24 mouse cellular contexts compared by ENCODE assay signal in the genomic region with DNA sequence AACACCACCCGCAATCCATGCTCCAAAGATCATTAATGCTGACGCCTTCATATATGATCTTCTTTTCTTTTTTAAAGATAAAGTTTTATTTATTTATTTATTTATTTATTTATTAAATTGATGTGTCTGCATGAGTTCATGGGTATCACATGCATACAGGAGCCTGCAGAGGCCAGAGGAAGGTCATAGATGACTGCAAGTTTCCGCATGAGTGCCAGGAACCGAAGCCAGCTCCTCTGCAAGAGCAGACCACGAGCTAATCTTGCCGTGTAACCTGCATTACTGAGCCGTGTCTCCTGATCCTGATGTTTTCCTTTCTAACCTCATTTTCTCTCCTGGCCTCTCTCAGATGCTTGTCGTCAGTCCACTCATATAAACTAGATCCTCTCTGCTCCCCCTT.
"Had no signal": no experiment of that assay in that cellular context is flagged by ENCODE, and none has a peak within 500 bp of the region (broad histone marks: within the 10 kb centered on the region; RNA-seq: fewer than 3 reads in every experiment).

No protein-coding gene starts in this region.

- H3K27ac ChIP-seq: layer of hippocampus, adult 2 months; limb, embryonic 10.5 days; limb, embryonic 13.5 days; liver, embryonic 12.5 days; liver, embryonic 15.5 days; lung, embryonic 15.5 days; midbrain, embryonic 10.5 days; midbrain, embryonic 13.5 days; neural tube, embryonic 13.5 days; stomach, embryonic 15.5 days had no signal

- H3K36me3 ChIP-seq: limb, embryonic 10.5 days; limb, embryonic 13.5 days; midbrain, embryonic 10.5 days; midbrain, embryonic 13.5 days; neural tube, embryonic 13.5 days had no signal

- H3K27me3 ChIP-seq: limb, embryonic 13.5 days; liver, embryonic 12.5 days; liver, embryonic 15.5 days; lung, embryonic 15.5 days; megakaryocyte, embryonic 14.5 days; midbrain, embryonic 13.5 days; neural tube, embryonic 13.5 days; stomach, embryonic 15.5 days had no signal

- H3K4me3 ChIP-seq: layer of hippocampus, adult 2 months; limb, embryonic 10.5 days; limb, embryonic 13.5 days; liver, embryonic 12.5 days; liver, embryonic 15.5 days; lung, embryonic 15.5 days; megakaryocyte, embryonic 14.5 days; midbrain, embryonic 10.5 days; midbrain, embryonic 13.5 days; myocyte; neural tube, embryonic 13.5 days; stomach, embryonic 15.5 days had no signal

- H3K4me2 ChIP-seq: limb, embryonic 13.5 days; liver, embryonic 12.5 days; liver, embryonic 15.5 days; lung, embryonic 15.5 days; midbrain, embryonic 13.5 days; neural tube, embryonic 13.5 days; stomach, embryonic 15.5 days had no signal

- H3K4me1 ChIP-seq: limb, embryonic 10.5 days; limb, embryonic 13.5 days; liver, embryonic 12.5 days; stomach, embryonic 15.5 days had no signal

- ATAC-seq: intestine, embryonic 16.5 days; liver, embryonic 12.5 days; midbrain, embryonic 13.5 days; midbrain, embryonic 16.5 days had no signal

- H3K9me3 ChIP-seq: limb, embryonic 10.5 days; limb, embryonic 13.5 days; liver, embryonic 12.5 days; liver, embryonic 15.5 days; lung, embryonic 15.5 days; megakaryocyte, embryonic 14.5 days; midbrain, embryonic 10.5 days; midbrain, embryonic 13.5 days; neural tube, embryonic 13.5 days; stomach, embryonic 15.5 days had no signal

- H3K9ac ChIP-seq: limb, embryonic 13.5 days; liver, embryonic 12.5 days; liver, embryonic 15.5 days; lung, embryonic 15.5 days; midbrain, embryonic 13.5 days; neural tube, embryonic 13.5 days; stomach, embryonic 15.5 days had no signal

- DNase-seq: layer of hippocampus, adult 9-11 months; liver; lung, adult 18-20 months; lung, postnatal 10 days; lung, postnatal 36 days; retina, postnatal 1 day; right cerebral cortex, postnatal 25 days; spleen, adult 18-20 months; thymus, postnatal 14 days; thymus, postnatal 4 days had no signal
